Mouse (Mus musculus) testis, adult 2 months (tissue): Measurements from ENCODE around the gene Raly.

Experiments
- CTCF ChIP-seq: fragments of 200-500 bp; IDR thresholded peaks from 2 replicates; pipeline ENCODE4 v1.5.1; 2012; ENCODE audit warnings: low read depth, mild to moderate bottlenecking, inconsistent platforms, low read length, moderate library complexity; ENCODE audit not compliant: control insufficient read depth, insufficient read depth, insufficient replicate concordance
- POLR2A ChIP-seq: fragments of 200-500 bp; IDR thresholded peaks from 2 replicates; pipeline ENCODE4 v1.6.1; 2012; ENCODE audit warnings: low read depth, mild to moderate bottlenecking, inconsistent platforms, low read length, moderate library complexity; ENCODE audit not compliant: control insufficient read depth

GRCm38 (mm10) chr2:154742911-154743819, 47.7 kb upstream of the Raly start:
- TF ChIP-seq POLR2A: no peak
- no peak for TF ChIP-seq CTCF
